Mouse (Mus musculus) T-helper 2 cell (primary cell): ENCODE measurements at regions not wholly inside any gene's neighbourhood (a gene's known extent, or its start where the extent isn't known, plus 50 kb on each side); places are given as distances from the start of the nearest gene placed in this dataset.

Experiments
- in situ Hi-C: fragments of 300-600 bp; cut with MboI, MseI; formaldehyde crosslinking; loops from one replicate; pipeline ENCODE4 v1.15.1; 2025; ENCODE audit warnings: high pct_unique_total_duplicates

DNA sequence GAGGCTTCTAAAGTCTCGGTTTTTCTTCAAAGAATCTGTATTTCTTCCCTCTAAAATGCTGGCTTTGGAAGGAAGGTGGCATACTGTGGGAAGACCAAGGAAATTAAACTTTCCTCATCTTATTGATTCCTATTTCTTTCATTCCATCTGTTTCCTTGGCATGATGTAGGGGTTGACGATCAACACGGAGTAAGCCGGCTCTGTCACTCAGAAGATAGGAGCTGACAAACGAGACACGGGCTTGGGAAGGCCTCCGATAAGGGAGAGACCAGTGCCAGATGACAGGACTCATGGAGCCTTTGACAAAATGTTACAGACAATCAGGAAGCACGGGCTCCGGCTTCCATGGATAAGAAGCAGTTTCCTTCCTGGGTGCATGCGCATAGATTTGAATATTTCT lies 101.4 kb upstream of the Hsfy2 start:
- in situ Hi-C loops: no loop called here

DNA sequence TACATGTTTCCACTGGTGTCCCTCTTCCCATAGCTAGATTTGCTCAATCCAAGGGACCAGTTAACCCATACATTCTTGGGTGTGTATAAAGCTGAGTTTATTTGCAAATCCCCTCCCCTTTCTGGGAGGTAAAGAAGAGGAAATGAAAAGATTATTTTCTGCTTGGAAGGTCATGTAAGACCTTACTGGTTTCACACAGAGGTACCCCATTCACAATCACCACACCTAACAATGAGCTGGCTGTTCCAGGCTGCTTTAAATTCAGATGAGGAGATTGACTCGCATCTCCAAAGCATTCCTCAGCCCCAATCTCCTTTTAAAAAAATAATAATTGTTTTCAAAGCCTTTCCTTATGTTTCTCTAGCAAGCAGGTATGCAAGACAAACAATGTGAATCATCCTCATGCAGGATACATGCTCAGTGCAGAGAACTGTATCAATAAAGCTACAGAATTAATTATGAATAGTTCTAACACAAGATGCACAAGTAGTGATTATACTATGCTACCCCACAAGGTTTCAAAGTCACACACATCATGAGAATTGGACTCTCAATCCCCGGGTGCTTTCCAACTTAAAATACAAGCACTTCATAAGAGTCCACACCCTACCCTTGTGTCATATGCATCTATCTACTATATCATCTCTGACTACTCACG lies 89.1 kb upstream of the Hsfy2 start:
- in situ Hi-C loops: no loop called here

DNA sequence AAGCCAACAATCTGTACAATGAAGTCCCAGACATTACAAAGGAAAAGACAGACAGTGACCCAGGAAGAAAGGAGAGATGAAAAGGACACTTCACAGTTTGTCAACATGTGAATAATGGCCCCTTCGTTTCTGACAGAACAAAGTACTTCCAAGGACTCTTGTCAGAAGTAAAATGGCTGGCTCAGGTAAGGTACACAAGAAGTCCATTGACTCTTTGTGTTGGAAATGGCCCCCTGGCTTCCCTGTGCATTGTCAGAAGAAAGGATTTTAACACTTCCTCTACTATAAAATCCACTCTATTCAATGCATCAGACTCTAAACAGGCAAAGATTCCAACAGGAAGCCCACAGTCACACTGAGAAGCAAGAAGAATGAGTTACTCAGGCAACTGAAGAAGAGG lies 86.4 kb upstream of the Hsfy2 start:
- in situ Hi-C loops: no loop called here

GRCm38 (mm10) chr1:56713011-56713726 lies 75.9 kb upstream of the Hsfy2 start:
- in situ Hi-C loops: no loop called here

GRCm38 (mm10) chr1:56700451-56700850 lies 63.2 kb upstream of the Hsfy2 start:
- in situ Hi-C loops: loop anchor here (10.0 kb wide), 1 partner anchor 444 kb away; no protein-coding TSS in a partner anchor

DNA sequence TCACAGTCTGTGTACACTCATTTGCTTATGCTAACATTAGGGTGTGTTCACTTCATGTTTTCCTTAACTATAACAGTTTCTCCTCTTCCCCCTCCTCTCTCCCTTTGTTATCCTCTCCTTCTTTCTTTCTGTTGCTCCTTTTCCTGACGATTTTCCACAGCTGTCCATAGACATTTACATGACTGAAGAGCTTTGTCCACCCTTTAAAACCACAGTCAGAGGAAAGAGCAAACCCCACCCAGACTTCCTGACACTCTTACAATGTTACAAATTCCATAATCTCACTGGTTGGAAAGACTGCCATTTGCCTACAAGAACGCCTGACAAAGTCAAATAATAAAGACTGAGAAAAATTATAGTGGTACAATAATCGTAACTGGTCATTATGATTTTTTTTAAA lies 60.3 kb upstream of the Hsfy2 start:
- in situ Hi-C loops: no loop called here
